Mouse (Mus musculus): Measurements from ENCODE around the gene Nlgn1. TPM values are rescaled to one million over a fixed set of nuclear protein-coding genes. Genes with fewer than 3 reads are reported as not detected.

The Nlgn1 gene
- polyA plus RNA-seq, 1 experiment, result not detected

GRCm38 (mm10) chr3:25858384-25858783, 473.9 kb downstream of the Nlgn1 start:
- H3K36me3 ChIP-seq (ENCODE audit: control insufficient read depth), result no peaks in the 10 kb centered on the region
- no peaks in the 10 kb centered on the region for H3K27me3 ChIP-seq (ENCODE audit: control insufficient read depth)
- TF ChIP-seq TAL1 (IDR thresholded peaks at IDR 0.05; ENCODE audit: low read length), result no peak
- TF ChIP-seq GATA1 (IDR thresholded peaks at IDR 0.05; ENCODE audit: low read length), result no peak
- H3K4me3 ChIP-seq (replicated peaks), result no peak overlapping the region
- H3K4me1 ChIP-seq (ENCODE audit: control insufficient read depth), result no peaks in the 10 kb centered on the region
- H3K9me3 ChIP-seq (ENCODE audit: control insufficient read depth, low read length), result no peaks in the 10 kb centered on the region

GRCm38 (mm10) chr3:25844686-25845462, 487.4 kb downstream of the Nlgn1 start:
- no peaks in the 10 kb centered on the region for H3K27me3 ChIP-seq (ENCODE audit: control insufficient read depth)
- H3K9me3 ChIP-seq (ENCODE audit: control insufficient read depth, low read length), result peaks cover 6% of the 10 kb centered on the region
- H3K36me3 ChIP-seq (ENCODE audit: control insufficient read depth), result no peaks in the 10 kb centered on the region
- H3K4me3 ChIP-seq (replicated peaks), result no peak overlapping the region
- TF ChIP-seq GATA1 (IDR thresholded peaks at IDR 0.05; ENCODE audit: low read length) (no peak), TAL1 (IDR thresholded peaks at IDR 0.05; ENCODE audit: low read length) (no peak)
- H3K4me1 ChIP-seq (ENCODE audit: control insufficient read depth), result no peaks in the 10 kb centered on the region

- Histone ChIP-seq H3K4me3 (replicated peaks) (no peak overlapping the region), H3K9me3 (ENCODE audit: control insufficient read depth, low read length) (no peaks in the 10 kb centered on the region), H3K36me3 (ENCODE audit: control insufficient read depth) (no peaks in the 10 kb centered on the region), H3K27me3 (ENCODE audit: control insufficient read depth) (no peaks in the 10 kb centered on the region), H3K4me1 (ENCODE audit: control insufficient read depth) (no peaks in the 10 kb centered on the region)
- no peak for TF ChIP-seq TAL1 (IDR thresholded peaks at IDR 0.05; ENCODE audit: low read length)
- TF ChIP-seq GATA1 (IDR thresholded peaks at IDR 0.05; ENCODE audit: low read length), result no peak
Observed at GRCm38 (mm10) chr3:25830237-25830636, 502.0 kb downstream of the Nlgn1 start.

GRCm38 (mm10) chr3:25813368-25813767, 518.9 kb downstream of the Nlgn1 start:
- no peaks in the 10 kb centered on the region for H3K36me3 ChIP-seq (ENCODE audit: control insufficient read depth)
- H3K4me3 ChIP-seq (replicated peaks), result no peak overlapping the region
- no peak for TF ChIP-seq TAL1 (IDR thresholded peaks at IDR 0.05; ENCODE audit: low read length)
- no peak for TF ChIP-seq GATA1 (IDR thresholded peaks at IDR 0.05; ENCODE audit: low read length)
- no peaks in the 10 kb centered on the region for H3K4me1 ChIP-seq (ENCODE audit: control insufficient read depth)
- no peaks in the 10 kb centered on the region for H3K9me3 ChIP-seq (ENCODE audit: control insufficient read depth, low read length)
- no peaks in the 10 kb centered on the region for H3K27me3 ChIP-seq (ENCODE audit: control insufficient read depth)

GRCm38 (mm10) chr3:25807559-25807958, 524.7 kb downstream of the Nlgn1 start:
- no peaks in the 10 kb centered on the region for H3K4me1 ChIP-seq (ENCODE audit: control insufficient read depth)
- H3K36me3 ChIP-seq (ENCODE audit: control insufficient read depth), result no peaks in the 10 kb centered on the region
- H3K27me3 ChIP-seq (ENCODE audit: control insufficient read depth), result no peaks in the 10 kb centered on the region
- TF ChIP-seq TAL1 (IDR thresholded peaks at IDR 0.05; ENCODE audit: low read length) (no peak), GATA1 (IDR thresholded peaks at IDR 0.05; ENCODE audit: low read length) (no peak)
- no peak overlapping the region for H3K4me3 ChIP-seq (replicated peaks)
- no peaks in the 10 kb centered on the region for H3K9me3 ChIP-seq (ENCODE audit: control insufficient read depth, low read length)

- TF ChIP-seq GATA1 (IDR thresholded peaks at IDR 0.05; ENCODE audit: low read length) (no peak), TAL1 (IDR thresholded peaks at IDR 0.05; ENCODE audit: low read length) (no peak)
- no peaks in the 10 kb centered on the region for H3K27me3 ChIP-seq (ENCODE audit: control insufficient read depth)
- H3K36me3 ChIP-seq (ENCODE audit: control insufficient read depth), result no peaks in the 10 kb centered on the region
- H3K9me3 ChIP-seq (ENCODE audit: control insufficient read depth, low read length), result no peaks in the 10 kb centered on the region
- no peak overlapping the region for H3K4me3 ChIP-seq (replicated peaks)
- H3K4me1 ChIP-seq (ENCODE audit: control insufficient read depth), result no peaks in the 10 kb centered on the region
Observed at GRCm38 (mm10) chr3:25781651-25782050, 550.6 kb downstream of the Nlgn1 start.

- H3K4me3 ChIP-seq (replicated peaks), result no peak overlapping the region
- no peaks in the 10 kb centered on the region for H3K27me3 ChIP-seq (ENCODE audit: control insufficient read depth)
- no peaks in the 10 kb centered on the region for H3K36me3 ChIP-seq (ENCODE audit: control insufficient read depth)
- TF ChIP-seq TAL1 (IDR thresholded peaks at IDR 0.05; ENCODE audit: low read length) (no peak), GATA1 (IDR thresholded peaks at IDR 0.05; ENCODE audit: low read length) (no peak)
- H3K4me1 ChIP-seq (ENCODE audit: control insufficient read depth), result no peaks in the 10 kb centered on the region
- no peaks in the 10 kb centered on the region; the same call in 1 of the 2 replicates for H3K9me3 ChIP-seq (ENCODE audit: control insufficient read depth, low read length)
Observed at GRCm38 (mm10) chr3:25775437-25775836, 556.8 kb downstream of the Nlgn1 start.

- no peaks in the 10 kb centered on the region for H3K27me3 ChIP-seq (ENCODE audit: control insufficient read depth)
- no peaks in the 10 kb centered on the region; the same call in 1 of the 2 replicates for H3K9me3 ChIP-seq (ENCODE audit: control insufficient read depth, low read length)
- H3K36me3 ChIP-seq (ENCODE audit: control insufficient read depth), result no peaks in the 10 kb centered on the region
- TF ChIP-seq TAL1 (IDR thresholded peaks at IDR 0.05; ENCODE audit: low read length), result no peak
- TF ChIP-seq GATA1 (IDR thresholded peaks at IDR 0.05; ENCODE audit: low read length), result no peak
- H3K4me3 ChIP-seq (replicated peaks), result no peak overlapping the region
- no peaks in the 10 kb centered on the region for H3K4me1 ChIP-seq (ENCODE audit: control insufficient read depth)
Observed at GRCm38 (mm10) chr3:25773908-25774307, 558.4 kb downstream of the Nlgn1 start.

- Histone ChIP-seq H3K27me3 (ENCODE audit: control insufficient read depth) (no peaks in the 10 kb centered on the region), H3K4me3 (replicated peaks) (no peak overlapping the region), H3K9me3 (ENCODE audit: control insufficient read depth, low read length) (no peaks in the 10 kb centered on the region; the same call in 1 of the 2 replicates), H3K4me1 (ENCODE audit: control insufficient read depth) (no peaks in the 10 kb centered on the region), H3K36me3 (ENCODE audit: control insufficient read depth) (no peaks in the 10 kb centered on the region)
- TF ChIP-seq GATA1 (IDR thresholded peaks at IDR 0.05; ENCODE audit: low read length) (no peak), TAL1 (IDR thresholded peaks at IDR 0.05; ENCODE audit: low read length) (no peak)
Observed at GRCm38 (mm10) chr3:25773467-25773866, 558.8 kb downstream of the Nlgn1 start.
